Comparison of ENCODE assay signal across 14 mouse cellular contexts in genomic region chr4:151728391-151729065, GRCm38 (mm10).
DNase-seq lines count a peak whose midpoint lies in the region; ATAC-seq and TF ChIP-seq lines count a peak whose summit lies in the region.
"Had no signal": no experiment of that assay in that cellular context is flagged by ENCODE, and none has a peak within 500 bp of the region (broad histone marks: within the 10 kb centered on the region; RNA-seq: fewer than 3 reads in every experiment).

No protein-coding gene starts in this region.

- WGBS in hindbrain, embryonic 15.5 days, result 55% methylated on average over 11 of the region's 11 CpGs
- WGBS in hindbrain, embryonic 10.5 days, result 92% methylated on average over 11 of the region's 11 CpGs
- 80% methylated on average over 11 of the region's 11 CpGs for WGBS in liver, embryonic 16.5 days (ENCODE audit: insufficient replicate concordance)
- 85% methylated on average over 11 of the region's 11 CpGs for WGBS in kidney, adult 2 months

- no peak overlapping the region for H3K9ac ChIP-seq in hindbrain, embryonic 15.5 days
- H3K9ac ChIP-seq in liver, embryonic 16.5 days (ENCODE audit: low read depth, low read length), result peak overlapping the region; percentile 33; the same call in 1 of the 2 replicates
- H3K9ac ChIP-seq: heart, embryonic 15.5 days; midbrain, embryonic 12.5 days had no signal

- ATAC-seq in hindbrain, embryonic 15.5 days (ENCODE audit: low FRiP score, low read depth), result no peak
- ATAC-seq in liver, embryonic 16.5 days (ENCODE audit: low read depth), result no peak
- ATAC-seq: CD4-positive, CD25-positive, alpha-beta regulatory T cell, adult 4 months had no signal

- H3K27me3 ChIP-seq in hindbrain, embryonic 15.5 days, result no peaks in the 10 kb centered on the region
- no peaks in the 10 kb centered on the region for H3K27me3 ChIP-seq in hindbrain, embryonic 10.5 days (ENCODE audit: insufficient read depth, poor library complexity, severe bottlenecking)
- H3K27me3 ChIP-seq in liver, embryonic 16.5 days (ENCODE audit: control insufficient read depth, insufficient read depth, low read depth, low read length), result no peaks in the 10 kb centered on the region
- no peaks in the 10 kb centered on the region for H3K27me3 ChIP-seq in kidney, adult 2 months (replicated peaks; ENCODE audit: control insufficient read depth, insufficient read depth, low read length)
- H3K27me3 ChIP-seq: heart, embryonic 15.5 days; midbrain, embryonic 12.5 days had no signal

- H3K36me3 ChIP-seq in hindbrain, embryonic 15.5 days, result no peaks in the 10 kb centered on the region
- no peaks in the 10 kb centered on the region for H3K36me3 ChIP-seq in hindbrain, embryonic 10.5 days
- no peaks in the 10 kb centered on the region for H3K36me3 ChIP-seq in liver, embryonic 16.5 days (ENCODE audit: control insufficient read depth, insufficient read depth)
- H3K36me3 ChIP-seq in kidney, adult 2 months (ENCODE audit: control insufficient read depth, insufficient read depth, low read length), result no peaks in the 10 kb centered on the region
- H3K36me3 ChIP-seq: heart, embryonic 15.5 days; limb, embryonic 10.5 days; midbrain, embryonic 12.5 days had no signal

- TF ChIP-seq POLR2A in kidney, adult 2 months (IDR thresholded peaks at IDR 0.05; ENCODE audit: low read depth, low read length), result no peak

- peak overlapping the region; percentile 51 for H3K27ac ChIP-seq in hindbrain, embryonic 15.5 days (replicated peaks)
- no peak overlapping the region for H3K27ac ChIP-seq in hindbrain, embryonic 10.5 days
- H3K27ac ChIP-seq in liver, embryonic 16.5 days (ENCODE audit: low read length), result peak overlapping the region; percentile 94
- H3K27ac ChIP-seq in kidney, adult 2 months (ENCODE audit: insufficient read depth, low read depth, low read length), result no peak overlapping the region
- H3K27ac ChIP-seq: heart, embryonic 15.5 days; limb, embryonic 10.5 days; midbrain, embryonic 12.5 days had no signal

- peaks cover 27% of the 10 kb centered on the region for H3K4me1 ChIP-seq in hindbrain, embryonic 15.5 days (replicated peaks)
- H3K4me1 ChIP-seq in hindbrain, embryonic 10.5 days (replicated peaks), result peaks cover 24% of the 10 kb centered on the region
- H3K4me1 ChIP-seq in liver, embryonic 16.5 days (ENCODE audit: control insufficient read depth, low read depth, low read length), result peaks cover 76% of the 10 kb centered on the region
- no peaks in the 10 kb centered on the region for H3K4me1 ChIP-seq in kidney, adult 2 months (ENCODE audit: control insufficient read depth, insufficient read depth, low read length)
- H3K4me1 ChIP-seq: heart, embryonic 15.5 days had no signal

- H3K4me3 ChIP-seq in hindbrain, embryonic 15.5 days, result no peak overlapping the region
- H3K4me3 ChIP-seq in hindbrain, embryonic 10.5 days, result no peak overlapping the region
- no peak overlapping the region for H3K4me3 ChIP-seq in liver, embryonic 16.5 days (ENCODE audit: low read depth, low read length)
- no peak overlapping the region for H3K4me3 ChIP-seq in kidney, adult 2 months (ENCODE audit: insufficient read depth, low read depth, low read length)
- H3K4me3 ChIP-seq: heart, embryonic 15.5 days; limb, embryonic 10.5 days; midbrain, embryonic 12.5 days had no signal

- H3K9me3 ChIP-seq in hindbrain, embryonic 15.5 days, result no peaks in the 10 kb centered on the region
- no peaks in the 10 kb centered on the region for H3K9me3 ChIP-seq in hindbrain, embryonic 10.5 days
- no peaks in the 10 kb centered on the region for H3K9me3 ChIP-seq in liver, embryonic 16.5 days (replicated peaks; ENCODE audit: control insufficient read depth, low read length)
- H3K9me3 ChIP-seq: heart, embryonic 15.5 days; limb, embryonic 10.5 days; midbrain, embryonic 12.5 days had no signal

- no peak overlapping the region for H3K4me2 ChIP-seq in hindbrain, embryonic 15.5 days
- H3K4me2 ChIP-seq in liver, embryonic 16.5 days (ENCODE audit: low read depth, low read length), result no peak overlapping the region
- H3K4me2 ChIP-seq: heart, embryonic 15.5 days; midbrain, embryonic 12.5 days had no signal

- no peak for TF ChIP-seq CTCF in kidney, adult 2 months (conservative IDR thresholded peaks at IDR 0.05; ENCODE audit: insufficient read depth, insufficient read length, low read depth, low read length)

- DNase-seq in hindbrain, embryonic 10.5 days (ENCODE audit: low spot score), result no peak
- DNase-seq in right cerebral cortex, adult 18-20 months, result peak; percentile 58
- DNase-seq in right cerebral cortex, postnatal 25 days, result no peak
- DNase-seq in kidney, adult 2 months, result no peak
- DNase-seq in retina, postnatal 1 day, result no peak
- DNase-seq: kidney, postnatal 14 days; lung, postnatal 14 days; thymus, postnatal 14 days had no signal

Comparison
In these comparisons a context has a peak if more than half of its experiments do, and no peak if none do; other contexts are left out.
1. H3K27ac ChIP-seq: peak in hindbrain, embryonic 15.5 days (single experiment) and liver, embryonic 16.5 days (single experiment); none in hindbrain, embryonic 10.5 days (single experiment) and kidney, adult 2 months (single experiment).